Mouse (Mus musculus): ENCODE results near the gene Pld1.

Gene Pld1

DNA sequence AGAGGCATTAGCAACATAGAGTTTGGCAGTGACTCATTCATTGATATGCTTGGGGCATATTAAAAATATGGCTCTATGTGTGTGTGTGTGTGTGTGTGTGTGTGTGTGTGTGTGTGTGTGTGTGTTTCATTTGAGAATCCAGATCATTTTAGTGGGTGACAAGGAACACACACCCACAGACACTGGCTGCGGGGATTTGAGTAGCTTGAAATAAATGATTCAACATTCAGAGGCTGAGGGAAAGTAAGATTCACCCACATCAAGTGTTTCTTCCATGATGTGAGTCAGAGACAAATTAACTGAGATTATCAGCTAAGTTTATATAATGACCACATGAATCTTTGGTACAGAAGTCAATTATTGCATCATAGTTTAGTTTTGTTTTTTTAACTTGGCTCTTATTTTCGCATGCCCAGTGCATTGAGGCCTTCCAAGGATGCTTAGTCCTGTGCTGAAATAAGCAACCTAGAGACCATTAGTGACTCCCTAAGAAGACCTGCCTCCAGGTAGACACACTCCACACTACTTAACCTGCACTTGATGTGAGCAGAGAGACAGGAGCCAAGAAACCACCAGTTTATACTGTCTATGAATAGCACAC lies 211.3 kb downstream of the Pld1 start:
- peak; percentile 74 for ATAC-seq (ENCODE audit: low TSS enrichment)

DNA sequence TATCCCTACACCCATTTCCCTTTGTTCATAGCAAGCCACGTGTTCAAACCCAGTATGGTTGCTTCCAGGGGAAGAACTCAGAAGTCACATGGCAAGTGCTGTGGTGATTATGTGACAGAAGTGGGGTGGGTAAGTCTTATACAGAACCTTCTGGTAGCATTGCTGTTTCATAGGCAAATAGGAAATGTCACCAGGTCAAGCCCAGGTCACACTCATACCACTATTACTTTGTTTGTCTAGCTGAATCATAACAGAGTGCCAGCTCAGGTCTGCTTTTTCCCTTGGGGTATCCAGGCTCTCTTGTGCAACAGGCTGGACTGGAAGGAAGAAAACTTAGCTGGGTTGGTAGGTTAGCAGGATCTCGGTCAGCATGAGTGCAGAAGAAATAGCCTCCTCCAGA lies 219.5 kb downstream of the Pld1 start:
- no peak for ATAC-seq (ENCODE audit: low TSS enrichment)

GRCm38 (mm10) chr3:28158916-28159315 lies 220.4 kb downstream of the Pld1 start:
- ATAC-seq (ENCODE audit: low TSS enrichment), result no peak

- no peak for ATAC-seq (ENCODE audit: low TSS enrichment)
Observed at GRCm38 (mm10) chr3:28162346-28162745, 223.9 kb downstream of the Pld1 start.

DNA sequence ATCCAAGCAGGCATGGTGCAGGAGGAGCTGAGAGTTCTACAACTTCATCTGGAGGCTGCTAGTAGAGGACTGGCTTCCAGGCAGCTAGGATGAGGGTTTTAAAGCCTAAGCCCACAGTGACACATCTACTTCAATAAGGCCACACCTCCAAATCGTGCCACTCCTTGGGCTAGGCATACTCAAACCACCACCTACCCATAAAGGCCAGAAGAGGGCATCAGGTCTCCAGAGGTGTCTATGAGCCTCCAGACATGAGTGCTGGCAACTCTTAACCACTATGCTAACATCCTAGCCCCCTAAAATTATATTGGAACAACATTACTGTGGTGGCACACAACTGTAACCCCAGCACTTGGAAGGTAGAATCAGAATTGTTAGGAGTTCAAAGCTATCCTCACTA lies 226.2 kb downstream of the Pld1 start:
- ATAC-seq (ENCODE audit: low TSS enrichment), result no peak

- ATAC-seq (ENCODE audit: low TSS enrichment), result peak; percentile 96
Observed at GRCm38 (mm10) chr3:28165598-28165997, 227.1 kb downstream of the Pld1 start.

GRCm38 (mm10) chr3:28167796-28168505 lies 229.5 kb downstream of the Pld1 start:
- no peak for ATAC-seq (ENCODE audit: low TSS enrichment)

DNA sequence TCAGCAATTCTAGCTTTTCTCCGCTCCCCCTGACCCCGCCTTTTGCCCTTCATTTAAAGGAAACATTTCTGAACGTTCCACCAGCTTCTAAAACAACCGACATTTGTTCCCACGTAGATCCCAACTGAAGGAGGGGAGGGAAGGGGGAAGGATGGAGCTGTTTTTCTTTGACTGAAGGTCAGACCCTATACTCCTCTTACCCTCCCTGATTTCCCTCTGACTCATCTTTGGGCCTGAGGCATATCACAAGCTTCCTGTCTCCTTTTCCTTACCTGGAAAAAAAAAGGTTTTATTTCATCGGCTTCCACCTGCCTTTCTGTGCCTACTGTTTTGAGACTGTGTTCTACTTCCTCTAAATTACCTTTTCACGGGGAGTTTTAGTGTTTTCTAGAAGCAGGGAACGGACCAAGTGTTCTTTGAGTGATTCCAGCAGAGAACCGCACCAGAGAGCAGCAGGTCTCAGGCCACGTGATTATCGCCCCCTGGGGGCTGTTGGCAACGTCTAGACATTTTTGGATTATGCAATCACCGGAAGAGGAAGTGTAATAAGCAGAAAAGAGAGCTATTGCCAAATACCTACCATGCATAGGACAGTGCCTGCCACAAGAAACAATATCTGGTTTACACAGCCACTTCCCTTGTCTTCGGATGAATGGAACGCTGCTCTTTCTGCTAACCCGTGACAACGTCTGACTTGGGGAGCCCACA lies 232.6 kb downstream of the Pld1 start:
- ATAC-seq (ENCODE audit: low TSS enrichment), result no peak

DNA sequence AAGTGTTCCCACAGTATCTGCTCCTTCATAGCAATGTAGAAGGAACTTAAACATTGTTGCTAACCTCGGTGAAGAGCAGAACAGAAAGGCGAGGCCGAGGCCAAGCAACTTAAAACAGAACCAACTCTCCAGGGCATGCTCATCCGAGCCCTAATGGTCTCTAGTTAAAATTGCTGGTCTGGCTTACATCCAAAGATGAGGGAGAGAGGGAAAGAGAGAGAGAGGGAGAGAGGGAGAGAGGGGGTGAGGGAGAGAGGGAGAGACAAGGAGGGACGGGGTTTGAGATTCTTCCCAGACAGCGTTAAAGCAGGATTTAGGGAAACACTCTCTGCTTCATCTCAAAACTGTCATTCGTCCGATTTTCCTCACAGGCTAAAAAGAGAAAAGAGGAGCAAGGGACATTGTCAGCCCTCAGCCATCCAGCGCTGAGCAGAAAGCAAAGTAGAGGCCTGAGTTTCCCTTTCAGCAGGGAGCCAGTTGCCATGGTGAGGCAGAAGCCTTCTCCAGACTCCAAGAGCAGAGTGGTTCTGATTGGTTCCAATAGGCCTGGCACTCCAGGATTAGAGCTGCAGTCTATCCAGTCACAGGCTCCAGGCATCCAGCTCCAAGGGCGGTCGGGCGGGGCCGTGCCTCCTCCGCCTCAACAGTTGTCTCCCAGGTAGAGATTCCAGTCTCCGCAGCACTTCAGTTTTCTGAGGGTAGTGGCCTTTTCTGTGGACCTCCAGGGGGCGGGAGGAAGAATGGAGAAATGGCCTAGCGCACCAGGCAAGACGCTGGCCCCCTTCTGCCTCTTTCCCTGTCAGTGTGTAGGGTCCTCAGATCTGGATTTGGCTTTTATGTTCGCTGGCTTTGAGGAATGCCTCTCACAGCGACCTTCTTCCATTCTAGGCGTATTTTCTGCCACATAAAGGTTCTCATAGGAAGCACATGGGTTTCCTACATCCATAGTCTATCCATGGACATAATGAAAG lies 237.8 kb downstream of the Pld1 start:
- peak; percentile 100 for ATAC-seq (ENCODE audit: low TSS enrichment)

DNA sequence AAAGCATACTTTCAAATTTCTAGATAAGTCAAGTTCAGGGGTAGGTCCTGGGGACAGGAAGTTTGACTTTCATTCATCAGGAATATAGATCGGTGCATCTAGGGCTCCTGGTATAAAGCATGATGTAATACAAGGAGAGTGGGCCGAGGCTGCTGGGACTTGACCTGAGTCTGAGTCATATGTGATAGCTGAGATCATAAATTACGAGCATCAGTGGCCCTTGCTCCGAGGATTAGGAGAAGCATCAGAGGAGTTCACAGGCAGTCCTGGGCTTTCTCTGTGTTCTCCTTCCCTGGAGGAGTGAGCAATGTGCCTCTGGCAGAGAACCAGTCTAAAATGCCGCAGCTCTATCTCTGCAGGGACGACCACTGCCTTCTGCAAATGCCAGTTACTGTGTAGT lies 239.8 kb downstream of the Pld1 start:
- ATAC-seq (ENCODE audit: low TSS enrichment), result no peak
